Mouse (Mus musculus): ENCODE results near the gene Syngr2. TPM values are rescaled to one million over a fixed set of nuclear protein-coding genes. Genes with fewer than 3 reads are reported as not detected.
A peak's percentile ranks its signal among the peaks of the same experiment; 100 is the strongest.

Gene Syngr2
- polyA plus RNA-seq (2017; shearing (Covaris generic)): 100 to 1,000 TPM in 1 of 3 experiments, 10 to 100 TPM in 2; 86.3 to 118 (median 89.8) TPM

DNA sequence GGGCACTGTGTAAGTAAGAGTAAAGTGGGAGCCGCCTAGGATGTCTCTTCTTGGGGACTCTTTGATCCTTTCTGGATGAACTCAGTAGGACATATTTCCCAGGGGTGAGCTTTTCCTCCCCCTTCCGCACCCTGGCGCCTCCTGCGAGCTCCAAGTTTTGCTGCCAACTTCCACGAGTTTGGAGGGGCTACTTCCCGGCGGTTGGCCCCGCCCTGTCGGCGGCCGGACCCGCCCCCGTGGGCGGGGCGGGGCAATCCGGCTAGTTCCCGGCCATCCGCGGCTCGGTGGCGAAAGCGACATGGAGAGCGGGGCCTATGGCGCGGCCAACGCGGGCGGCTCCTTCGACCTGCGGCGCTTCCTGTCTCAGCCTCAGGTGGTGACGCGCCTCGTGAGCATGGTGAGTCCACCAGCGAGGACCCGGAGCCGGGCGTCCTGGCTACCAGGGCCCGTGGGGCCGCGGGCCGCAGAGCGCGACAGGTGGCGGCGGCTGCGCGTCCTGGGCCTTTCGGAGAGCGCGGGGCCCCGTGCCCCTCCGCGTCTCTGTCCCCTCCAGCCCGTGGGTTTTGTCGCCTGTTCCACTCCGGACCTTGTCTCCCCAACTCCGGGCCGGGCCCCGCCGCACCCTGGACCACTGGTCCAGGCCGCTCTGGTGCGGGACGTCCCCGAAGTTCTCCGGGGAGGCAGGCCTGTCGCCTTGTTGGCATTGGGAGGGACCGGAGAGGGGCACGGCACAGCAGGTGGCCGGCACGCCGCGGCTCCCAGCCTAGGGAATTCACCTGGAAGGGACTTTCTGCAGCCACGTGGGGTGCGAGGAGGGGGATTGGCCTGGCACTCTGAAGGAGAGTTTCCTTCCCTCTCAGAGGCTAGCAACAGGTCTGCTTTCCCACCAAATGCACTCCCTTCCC lies at the start of gene Syngr2, which contains the start of gene Gm20708:
Gene Syngr2 (plus strand): TSS at position 262 of the 905 bp plus-strand sequence.
Gene Gm20708 (plus strand): TSS at position 262 of the 905 bp plus-strand sequence.
- ATAC-seq: peak; percentile 44

DNA sequence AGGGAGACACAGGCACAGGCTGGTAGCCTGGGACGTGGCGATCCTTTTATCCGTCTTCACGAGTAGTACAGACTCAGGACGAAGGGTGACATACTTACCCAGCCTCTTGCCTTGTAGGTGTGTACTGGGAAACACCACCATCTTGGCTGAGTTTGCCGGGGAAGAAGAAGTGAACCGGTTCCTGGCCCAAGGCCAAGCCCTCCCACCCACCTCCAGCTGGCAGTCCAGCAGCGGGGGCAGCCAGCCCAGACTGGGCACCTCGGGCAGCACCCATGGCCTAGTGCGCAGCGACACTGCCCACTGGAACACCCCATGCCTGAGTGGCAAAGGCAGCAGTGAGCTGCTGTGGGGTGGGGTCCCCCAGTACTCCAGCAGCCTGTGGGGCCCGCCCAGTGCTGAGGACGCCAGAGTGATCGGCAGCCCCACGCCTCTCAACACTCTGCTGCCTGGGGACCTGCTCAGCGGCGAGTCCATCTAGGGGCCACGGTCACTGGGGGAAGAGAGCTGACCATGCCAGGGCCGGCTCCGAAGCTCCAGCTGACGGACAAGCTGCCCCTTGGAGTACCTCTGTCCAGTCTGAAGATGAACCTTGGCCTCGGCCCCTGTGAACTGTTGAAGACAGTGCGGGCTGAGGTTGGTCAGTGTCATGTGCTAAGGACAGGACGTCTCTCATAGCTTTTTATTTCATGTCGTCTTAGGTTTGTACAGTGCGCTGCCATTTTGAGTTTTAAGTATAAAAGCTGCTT lies 48.9 kb upstream of the Syngr2 start:
- ATAC-seq: no peak

DNA sequence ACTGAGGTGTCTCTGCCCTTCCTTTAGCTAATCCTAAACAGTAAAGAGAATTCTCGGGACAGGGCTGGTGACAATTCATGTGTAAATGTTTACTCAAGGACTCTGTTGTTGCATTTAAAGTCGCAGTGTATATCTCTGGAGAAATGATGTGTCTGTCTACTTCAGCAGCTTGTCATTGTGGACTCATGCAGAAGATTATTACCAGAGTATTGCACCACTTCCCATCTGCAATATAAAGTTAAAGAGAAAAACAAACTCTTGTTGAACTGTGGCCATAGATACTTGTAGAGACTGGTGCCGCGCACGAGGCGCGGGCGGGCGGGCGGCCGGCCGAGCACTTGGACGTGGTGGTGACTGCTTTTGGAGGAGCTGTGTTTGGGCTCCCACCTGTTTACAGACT lies 47.7 kb upstream of the Syngr2 start:
- no peak for ATAC-seq

DNA sequence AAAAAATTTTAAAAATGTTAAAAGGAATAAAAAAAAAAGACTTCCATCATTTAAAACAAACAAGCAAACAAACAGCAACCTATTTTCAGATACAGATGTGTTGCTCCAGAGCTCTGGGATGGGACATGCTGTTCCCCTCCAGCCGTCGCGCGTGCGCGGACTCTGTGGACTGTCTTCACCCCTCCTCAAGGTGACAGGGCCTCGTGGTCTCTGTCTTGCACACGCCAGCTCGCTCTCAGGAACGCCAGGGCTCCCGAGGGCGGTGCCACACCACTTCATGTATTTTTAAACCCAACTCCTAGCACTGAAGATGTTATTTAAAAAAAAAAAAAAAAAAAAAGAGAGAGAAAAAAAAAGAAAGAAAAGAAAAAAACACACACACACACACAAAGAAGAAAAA lies 47.2 kb upstream of the Syngr2 start:
- ATAC-seq: no peak

DNA sequence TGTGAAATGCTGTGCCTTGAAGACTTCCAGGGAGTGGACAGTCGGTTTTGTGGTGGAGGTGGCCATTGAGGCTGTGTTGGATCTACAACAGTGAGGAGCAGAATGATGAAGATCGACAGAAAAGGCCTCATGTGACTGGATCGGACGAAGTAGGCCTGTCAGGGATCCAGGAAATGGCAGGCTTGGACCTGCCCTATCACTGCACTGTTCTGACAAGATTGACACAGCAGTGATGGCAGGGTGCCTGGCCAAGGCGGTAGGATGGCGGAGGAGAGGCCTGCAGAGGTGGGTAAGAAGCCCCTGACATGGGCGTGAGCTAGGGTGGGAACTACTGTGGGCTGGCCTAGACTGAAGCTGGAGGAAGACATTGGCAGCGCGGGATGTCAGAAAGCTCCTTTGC lies 45.1 kb upstream of the Syngr2 start:
- no peak for ATAC-seq

DNA sequence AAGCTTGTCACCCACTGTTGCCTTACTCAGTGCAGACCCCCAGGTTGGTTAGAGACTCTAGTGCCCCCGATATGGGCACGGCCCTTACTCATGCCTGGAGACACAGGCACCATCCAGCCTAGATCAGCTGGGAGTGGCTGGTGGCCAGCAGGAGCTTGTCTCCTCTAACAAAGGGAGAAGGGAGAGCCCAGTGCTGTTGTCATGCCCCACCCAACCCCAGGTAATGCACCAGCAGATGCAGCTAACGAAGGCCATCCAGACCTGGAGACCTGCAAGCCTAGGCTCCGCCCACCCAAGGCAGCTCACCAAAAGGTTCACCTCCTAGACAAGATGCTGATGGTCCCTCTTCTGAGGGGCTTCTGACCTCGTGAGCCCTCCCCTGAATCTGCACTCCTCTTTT lies 44.1 kb upstream of the Syngr2 start:
- no peak for ATAC-seq

DNA sequence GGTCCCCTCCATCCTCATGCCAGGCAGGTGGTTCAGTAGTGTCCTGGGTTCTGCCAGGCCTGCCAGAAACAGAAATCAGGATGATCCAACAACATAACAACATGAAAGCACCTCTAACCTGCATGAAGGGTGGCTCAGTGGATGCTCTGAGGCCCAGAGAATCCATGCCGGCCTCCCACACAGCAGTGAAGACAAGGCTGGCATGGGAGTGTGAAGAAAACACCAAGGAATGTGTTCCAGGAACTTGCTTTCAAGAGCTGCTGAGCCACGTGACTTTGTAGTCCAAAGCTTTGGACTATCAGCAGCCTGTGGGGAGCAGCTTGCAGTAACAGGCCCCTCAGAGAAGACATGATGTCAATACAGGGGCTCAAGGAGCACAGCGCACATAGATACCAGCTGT lies 43.2 kb upstream of the Syngr2 start:
- no peak for ATAC-seq

DNA sequence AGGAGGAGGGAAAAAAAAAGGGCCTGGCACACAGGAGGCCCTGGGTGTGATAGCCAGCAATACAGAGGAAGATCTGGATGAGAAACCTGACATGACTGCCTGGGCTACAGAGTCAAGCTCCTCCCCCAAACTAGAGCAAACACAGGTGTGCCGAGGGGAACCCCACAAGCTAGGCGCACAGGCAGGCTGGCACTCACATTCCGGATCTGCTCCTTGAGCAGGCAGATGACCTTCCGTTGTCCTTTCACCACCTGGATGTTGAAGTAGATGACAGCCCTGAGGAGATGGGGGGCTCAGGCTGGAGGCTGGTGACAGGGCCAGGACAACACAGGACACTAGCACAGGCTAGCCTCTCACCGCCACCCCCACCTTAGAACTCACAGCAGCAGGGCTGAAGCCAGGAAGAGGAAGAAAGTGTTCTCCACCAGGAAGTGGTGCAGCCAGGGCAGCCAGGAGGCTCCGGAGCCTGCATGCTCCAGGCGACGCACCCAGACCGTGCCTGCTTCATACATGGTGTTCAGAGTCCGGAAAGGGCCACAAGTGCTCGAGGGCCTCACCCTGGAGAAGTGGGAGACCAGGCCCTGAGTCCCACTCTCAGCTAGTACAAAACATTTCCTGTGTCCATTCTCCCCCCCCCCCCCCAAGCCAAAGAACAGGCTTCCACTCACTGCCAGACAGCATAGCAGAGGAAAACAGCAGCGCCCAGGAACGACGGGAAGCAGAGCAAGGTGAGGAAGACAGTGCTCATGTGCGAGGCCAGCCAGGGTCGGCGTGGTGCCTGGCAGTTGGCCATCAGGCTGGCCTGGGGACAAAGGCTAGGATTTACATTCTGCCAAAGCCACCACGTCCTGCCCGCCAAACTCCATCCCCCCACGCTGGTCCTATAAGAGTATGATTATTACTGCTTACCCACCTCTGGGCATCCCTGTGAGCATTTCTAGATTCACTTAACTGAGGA lies 40.5 kb upstream of the Syngr2 start:
- no peak for ATAC-seq

DNA sequence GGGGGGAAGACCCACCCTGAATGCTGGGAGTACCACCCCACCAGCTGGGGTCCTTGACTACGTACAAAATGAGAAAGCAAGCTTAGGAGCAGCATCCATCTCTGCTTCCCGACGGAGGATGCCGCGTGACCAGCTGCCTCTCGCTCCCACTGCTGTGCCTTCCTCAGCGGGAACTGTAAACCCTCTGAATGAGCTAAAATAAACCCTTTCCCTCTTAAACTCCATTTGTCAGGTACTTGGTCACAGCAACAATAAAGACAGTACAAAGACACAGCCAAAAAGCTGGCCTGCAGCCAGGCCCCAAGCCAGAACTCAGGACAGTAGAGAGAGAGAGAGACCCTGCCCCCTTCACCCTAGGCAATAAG lies 39.8 kb upstream of the Syngr2 start:
- no peak for ATAC-seq

DNA sequence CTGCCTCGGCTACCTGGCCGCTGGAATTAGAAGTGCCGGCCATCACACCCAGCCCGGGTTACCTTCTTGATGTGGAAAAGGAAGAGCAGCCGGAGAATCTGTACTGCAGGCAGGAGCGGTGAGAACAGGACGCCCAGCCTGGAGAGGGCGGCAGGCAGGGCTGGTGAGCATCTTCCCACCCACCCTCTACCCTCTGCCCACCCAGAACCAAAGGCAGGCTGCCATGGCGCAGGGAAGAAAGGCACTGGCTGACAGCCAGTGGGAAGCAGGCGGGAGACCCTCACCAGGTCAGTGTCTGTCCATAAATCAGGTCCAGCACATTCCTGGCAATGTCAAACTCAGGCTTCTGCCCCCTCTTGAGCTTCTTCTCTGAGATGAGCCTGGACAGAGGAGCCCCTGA lies 39.1 kb upstream of the Syngr2 start:
- ATAC-seq: no peak

DNA sequence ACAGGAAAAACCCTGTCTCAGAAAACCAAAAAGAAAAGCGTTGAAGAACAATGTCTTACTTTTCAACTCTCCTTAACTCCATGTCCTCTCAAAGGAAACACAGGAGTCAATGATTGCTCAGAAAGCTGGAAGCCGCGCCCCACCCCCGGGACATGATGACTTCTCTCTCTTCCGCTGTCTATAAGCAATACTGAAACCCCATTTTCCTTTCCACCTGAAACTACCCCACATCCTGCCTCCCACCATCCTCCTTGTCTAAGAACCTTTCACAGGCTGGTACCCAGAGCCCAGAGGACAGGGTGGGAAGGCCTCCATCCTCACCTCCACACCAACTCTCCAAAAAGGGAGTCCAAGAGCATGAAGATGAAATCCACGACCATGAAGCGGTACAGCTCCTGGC lies 37.1 kb upstream of the Syngr2 start:
- peak; percentile 83 for ATAC-seq

DNA sequence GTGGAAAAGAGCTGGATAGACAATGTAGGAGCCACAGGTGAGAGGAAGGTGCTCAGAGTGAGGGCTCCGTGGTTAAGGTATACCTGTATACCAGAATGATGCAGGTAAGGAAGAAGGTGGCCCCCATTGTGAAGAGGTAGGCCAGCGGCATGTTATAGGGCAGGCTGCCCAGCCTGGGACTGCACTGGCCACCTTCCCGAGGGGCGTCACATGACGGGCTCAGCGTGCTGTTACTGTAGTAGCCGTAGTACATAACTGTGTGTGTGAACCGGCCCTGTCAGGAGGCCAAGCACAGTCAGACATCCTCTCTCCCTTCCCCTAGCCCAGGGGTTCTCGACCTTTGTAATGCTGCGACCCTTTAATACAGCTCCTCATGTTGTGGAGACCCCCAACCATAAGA lies 34.5 kb upstream of the Syngr2 start:
- ATAC-seq: no peak

DNA sequence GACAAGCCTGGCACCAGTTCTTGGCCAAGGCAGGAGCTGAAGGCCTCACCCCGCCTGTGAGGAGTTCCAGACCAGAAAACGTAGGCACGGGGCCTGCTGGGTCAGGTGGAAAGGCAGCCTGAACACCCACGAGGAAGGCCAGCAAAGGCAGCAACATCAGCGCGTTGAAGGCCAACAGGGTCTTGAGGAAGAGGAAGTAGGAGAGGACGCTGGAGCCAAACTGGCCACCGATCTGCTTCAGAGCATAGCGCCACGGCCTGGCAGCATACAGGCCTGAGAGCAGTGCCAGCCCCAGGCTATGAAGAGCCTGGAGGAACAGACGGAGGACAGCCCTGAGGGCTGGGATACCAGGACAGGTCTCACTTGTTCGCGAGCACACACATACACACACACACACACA lies 33.9 kb upstream of the Syngr2 start:
- ATAC-seq: no peak

DNA sequence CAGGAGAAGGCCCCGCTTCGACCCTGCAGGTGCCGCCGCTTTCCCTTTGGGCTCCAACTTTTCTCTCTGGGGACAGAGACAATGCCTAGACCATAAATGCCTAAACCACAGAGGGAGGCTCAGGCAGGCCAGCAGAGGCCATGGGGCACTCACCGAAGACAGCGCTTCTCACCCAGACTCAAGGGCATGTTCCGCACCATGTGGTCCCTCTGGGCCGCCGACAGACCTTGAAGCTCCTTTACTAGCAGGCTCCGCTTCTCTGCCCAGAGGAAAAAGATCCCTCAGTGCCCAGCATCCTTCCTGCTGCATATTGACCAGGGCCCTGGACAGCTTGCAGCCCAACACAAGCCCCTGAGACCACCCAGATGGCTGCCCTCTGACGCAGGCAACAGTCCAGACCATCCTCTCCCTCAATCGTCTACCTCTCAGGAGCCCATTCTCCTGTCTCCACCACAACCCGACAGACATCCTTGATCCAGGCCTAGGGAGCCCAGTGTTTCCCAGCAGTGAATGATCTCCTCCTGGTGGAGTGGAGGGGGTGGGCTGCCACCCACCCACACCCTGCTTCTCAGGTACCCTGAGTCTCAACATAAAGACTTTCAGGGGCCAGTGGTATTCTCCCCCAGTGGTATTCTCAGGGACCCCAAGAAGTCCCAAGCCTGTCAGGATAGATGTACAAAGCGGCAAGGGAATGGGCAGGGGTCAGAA lies 33.2 kb upstream of the Syngr2 start:
- no peak for ATAC-seq

DNA sequence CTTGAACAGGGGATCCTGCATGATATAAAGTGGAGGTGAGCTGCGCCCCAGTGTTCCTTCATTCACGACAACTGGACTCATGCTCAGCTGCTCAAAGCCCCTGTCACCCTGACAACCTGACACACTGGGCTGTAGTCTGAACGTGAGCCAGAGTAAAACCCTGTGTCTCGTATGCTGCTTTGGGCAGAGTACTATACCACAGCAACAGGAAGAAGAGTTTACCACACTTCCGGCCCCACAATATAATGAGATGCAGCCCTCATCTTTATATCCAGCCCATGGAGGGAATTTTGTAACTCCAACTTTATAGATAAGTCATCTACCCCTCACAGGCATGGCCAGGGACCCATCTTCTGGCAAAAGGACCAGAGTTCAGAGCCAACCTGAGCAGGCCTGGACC lies 32.4 kb upstream of the Syngr2 start:
- ATAC-seq: peak; percentile 57

DNA sequence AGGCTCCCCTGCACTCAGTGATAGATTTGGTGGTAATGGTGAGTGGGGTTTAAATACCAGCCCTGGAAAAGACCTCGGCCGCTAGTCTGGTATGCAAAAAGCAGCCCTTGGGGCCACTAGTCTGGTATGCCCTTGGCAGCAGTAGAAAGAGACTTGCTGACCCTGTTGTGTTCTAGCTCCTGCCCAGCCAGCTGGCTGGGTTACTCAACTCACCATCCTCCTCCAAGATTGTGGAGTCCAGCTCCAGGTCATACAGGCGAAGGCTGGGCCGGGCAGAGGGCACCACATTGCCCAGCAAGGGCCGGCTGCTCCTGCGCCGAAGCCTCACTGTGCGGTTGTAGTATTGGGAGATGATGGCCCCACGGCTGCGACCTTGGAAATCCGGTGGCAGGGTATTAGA lies 31.4 kb upstream of the Syngr2 start:
- ATAC-seq: no peak

DNA sequence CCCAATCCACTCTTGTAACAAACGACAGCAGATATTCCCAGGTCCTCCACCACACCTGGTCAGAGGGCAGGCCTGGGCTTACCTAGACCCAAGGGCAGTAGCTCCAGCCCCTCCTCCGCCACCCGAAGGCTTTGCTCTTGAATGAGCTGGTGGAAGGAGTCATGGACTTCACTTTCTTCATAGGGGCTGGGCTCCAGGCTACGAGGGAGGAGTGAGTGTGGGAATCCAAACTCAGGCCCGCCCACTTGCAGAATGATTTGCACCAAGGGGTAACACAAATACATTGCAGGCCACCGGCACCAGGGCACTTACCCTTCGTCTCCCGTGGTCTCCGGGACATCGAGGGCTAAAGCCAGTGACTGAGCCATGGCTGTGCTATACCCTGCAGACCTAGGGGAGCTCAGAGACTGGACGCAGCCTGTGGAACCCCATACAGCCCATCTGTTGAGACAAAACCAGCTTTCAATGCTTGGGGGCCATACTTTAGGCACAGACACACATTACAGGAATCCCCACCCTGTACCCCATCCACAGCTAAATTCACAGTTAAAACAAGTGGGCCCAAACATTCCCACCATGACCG lies 30.5 kb upstream of the Syngr2 start:
- no peak for ATAC-seq

DNA sequence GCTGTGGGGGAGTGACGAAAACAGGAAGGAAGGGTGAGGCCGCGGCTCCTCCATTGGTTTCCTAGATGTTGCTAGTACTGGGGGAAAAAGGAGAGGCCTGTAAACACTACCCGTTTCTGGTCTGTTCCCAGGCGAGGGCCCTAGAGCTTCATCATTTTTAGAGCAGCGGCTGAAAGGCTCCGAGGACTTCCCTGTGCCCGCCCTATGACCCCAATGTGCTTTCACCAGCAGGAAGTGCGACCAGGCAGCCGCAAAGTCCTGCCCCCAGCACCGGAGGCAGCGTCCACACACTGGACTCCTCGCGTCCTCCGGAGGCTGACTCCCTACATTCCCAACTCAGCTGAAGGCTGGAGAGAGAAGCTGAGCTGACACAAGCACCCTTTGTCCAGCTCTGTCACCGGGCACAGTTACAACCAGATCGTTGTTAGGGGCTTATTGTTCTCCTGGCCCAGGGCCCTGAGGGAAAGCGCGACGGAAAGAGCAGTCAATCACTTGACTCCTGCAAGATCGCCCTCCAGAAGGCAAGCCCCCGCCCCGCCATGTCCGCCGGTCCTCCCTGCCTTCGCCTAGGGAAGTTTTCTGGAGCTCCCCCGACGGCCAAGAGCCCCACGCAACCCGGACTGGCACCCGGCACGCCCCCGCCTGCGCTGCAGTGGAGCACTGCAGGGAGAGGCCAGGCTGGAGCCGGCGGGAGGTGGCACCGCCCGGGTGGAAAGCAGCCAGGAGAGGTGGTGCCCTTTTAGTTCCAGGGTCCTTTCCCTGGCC lies 29.9 kb upstream of the Syngr2 start:
- ATAC-seq: no peak

DNA sequence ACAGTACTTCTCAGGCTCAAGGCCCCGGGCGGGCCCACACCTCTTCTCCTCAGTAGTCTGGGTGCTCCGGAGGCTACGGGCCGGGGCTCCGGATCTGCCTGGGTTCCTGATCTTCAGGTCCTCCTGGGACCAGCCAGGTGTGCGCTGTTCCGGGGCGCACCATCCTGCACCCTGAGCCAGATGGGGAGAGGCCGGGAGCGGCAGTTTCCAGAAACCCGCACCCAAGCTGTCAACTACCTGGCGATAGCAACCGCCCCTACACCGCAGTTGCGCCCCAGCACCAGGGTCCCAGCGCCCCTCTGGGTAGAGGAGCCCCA lies 29.3 kb upstream of the Syngr2 start:
- ATAC-seq: no peak

DNA sequence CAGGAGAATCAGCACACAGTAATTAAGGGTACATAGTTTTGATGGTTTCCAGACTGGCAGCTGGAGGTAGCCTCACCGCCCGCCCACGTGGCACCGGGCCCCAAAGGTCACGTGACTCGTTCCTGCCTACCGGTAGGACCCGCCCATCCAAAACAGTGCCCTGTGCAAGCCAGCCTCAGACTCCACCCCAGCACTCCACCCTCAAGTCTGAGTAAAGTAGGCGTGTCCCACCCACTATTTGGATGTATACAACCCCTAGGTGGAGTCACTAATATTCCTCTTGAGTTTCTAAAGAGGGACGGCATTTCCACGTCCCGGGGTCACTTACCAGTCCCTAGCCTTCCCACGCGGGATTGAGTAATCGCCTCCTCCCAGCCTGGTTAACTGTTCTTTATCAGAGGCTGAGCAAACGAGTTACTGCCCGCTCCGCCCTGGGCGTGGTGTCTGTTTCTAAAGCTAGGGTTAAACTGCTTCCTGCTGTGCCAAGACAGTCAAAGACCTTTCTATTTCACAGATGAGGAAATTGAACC lies 28.8 kb upstream of the Syngr2 start:
- ATAC-seq: peak; percentile 71

Data from inflammation-experienced regulatory T-cells, adult 6 months (primary cell).